Mouse (Mus musculus): ENCODE data around the gene Foxg1. TPM values are rescaled to one million over a fixed set of nuclear protein-coding genes. Genes with fewer than 3 reads are reported as not detected.

Foxg1 gene
- polyA plus RNA-seq, 2 experiments from 2014 or later: not detected

- no peak for ATAC-seq
Measured at GRCm38 (mm10) chr12:49386081-49386805, 3.8 kb downstream of the Foxg1 start.

DNA sequence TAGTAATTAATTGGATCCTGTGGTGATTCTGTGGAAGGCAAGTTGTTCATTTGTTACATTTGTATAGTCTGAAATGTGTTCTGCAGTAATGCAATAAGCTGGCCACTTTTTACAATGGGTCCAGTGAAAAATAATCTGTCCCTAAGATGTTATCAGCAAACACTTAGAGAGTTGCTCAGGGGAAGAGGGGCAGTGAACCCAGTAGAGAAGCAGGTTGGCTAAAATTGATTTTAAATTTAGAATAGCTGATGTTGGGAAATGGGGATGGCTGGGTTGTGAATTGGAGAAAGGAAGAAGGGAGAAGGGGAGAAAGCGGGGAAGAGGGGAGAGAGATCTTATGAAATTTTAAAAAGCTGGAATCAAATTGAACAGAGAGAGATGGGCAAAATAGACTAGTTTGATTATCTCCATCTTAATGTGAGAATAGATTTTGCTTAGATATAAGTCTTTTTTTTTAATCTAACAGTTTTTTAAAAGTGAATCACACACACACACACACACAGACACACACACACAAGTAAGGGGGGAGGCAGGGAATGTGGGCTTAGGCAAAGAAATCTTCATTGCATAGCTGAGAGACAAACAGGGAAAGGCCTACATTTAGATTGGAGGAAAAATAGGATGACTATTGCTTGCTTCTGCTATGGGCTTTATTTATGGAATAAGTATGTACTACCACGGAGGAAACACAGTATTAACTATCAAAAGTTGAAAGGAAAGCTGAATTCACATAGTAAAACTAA lies 5.6 kb downstream of the Foxg1 start:
- ATAC-seq: no peak

GRCm38 (mm10) chr12:49389666-49390065 lies 7.2 kb downstream of the Foxg1 start:
- ATAC-seq: no peak

DNA sequence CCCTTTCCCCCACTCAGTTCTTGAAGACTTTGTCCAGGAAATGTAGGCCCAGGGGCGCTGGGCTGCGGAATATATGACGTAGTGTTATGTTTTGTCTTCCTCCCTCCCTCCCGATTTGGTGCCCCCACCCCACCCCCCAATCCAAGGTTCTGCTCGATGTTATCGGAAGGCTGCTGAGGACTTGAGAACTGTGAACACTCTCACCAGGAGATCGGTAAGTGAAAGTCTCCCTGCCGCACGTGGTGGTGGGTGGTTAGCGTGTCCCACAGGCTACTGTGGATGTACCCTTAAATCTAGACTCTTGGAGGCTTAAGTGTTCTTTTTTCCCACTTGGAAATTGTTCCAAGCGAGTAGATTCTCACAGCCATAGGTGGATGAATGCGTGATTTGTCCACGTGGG lies 7.8 kb downstream of the Foxg1 start:
- ATAC-seq: no peak

- ATAC-seq: no peak
Measured at GRCm38 (mm10) chr12:49390926-49391304, 8.5 kb downstream of the Foxg1 start.

- ATAC-seq: no peak
Measured at GRCm38 (mm10) chr12:49391305-49392040, 9.0 kb downstream of the Foxg1 start.

- ATAC-seq: no peak
Measured at GRCm38 (mm10) chr12:49392041-49392390, 9.6 kb downstream of the Foxg1 start.

- ATAC-seq: no peak
Measured at GRCm38 (mm10) chr12:49392876-49393275, 10.4 kb downstream of the Foxg1 start.

DNA sequence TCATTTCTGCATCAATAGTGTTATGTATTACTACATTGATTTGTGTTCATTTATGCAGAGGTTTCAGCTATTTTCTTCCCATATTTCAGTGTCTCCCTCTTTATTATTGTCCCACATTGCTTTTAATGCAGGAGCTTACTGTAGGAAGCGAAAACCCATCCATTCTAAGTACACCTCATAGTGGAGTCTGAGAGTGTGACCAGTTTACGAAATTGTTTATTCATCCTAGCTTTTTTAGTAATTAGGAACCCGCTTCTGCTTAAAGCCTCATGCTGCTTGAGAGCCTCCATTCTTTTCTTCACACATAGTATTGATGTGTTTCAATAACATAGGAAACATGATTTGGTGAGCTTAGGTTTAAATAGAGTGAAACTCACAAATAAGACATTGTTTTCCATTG lies 11.2 kb downstream of the Foxg1 start:
- no peak for ATAC-seq

- ATAC-seq: no peak
Measured at GRCm38 (mm10) chr12:49394181-49394580, 11.7 kb downstream of the Foxg1 start.

- no peak for ATAC-seq
Measured at GRCm38 (mm10) chr12:49394836-49395235, 12.4 kb downstream of the Foxg1 start.

DNA sequence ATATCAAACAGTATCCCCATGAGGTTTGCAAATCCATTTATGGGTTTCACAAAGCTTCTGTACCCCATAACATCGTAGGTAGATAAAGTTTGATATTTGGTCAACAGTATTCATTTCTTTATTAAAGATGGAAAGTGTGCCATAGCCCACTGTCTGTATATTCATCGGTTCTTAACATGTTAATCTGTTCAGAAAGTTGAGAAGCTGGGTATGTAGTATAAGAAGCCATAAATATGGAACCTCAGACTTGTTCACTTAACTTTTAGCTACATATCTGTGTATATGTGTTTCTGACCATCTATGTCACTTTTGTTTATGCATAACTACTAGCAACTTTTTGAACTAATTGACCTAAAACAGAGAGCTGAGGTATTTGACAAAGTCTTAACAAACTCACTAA lies 13.5 kb downstream of the Foxg1 start:
- ATAC-seq: no peak

- ATAC-seq: no peak
Measured at GRCm38 (mm10) chr12:49396776-49397175, 14.3 kb downstream of the Foxg1 start.

DNA sequence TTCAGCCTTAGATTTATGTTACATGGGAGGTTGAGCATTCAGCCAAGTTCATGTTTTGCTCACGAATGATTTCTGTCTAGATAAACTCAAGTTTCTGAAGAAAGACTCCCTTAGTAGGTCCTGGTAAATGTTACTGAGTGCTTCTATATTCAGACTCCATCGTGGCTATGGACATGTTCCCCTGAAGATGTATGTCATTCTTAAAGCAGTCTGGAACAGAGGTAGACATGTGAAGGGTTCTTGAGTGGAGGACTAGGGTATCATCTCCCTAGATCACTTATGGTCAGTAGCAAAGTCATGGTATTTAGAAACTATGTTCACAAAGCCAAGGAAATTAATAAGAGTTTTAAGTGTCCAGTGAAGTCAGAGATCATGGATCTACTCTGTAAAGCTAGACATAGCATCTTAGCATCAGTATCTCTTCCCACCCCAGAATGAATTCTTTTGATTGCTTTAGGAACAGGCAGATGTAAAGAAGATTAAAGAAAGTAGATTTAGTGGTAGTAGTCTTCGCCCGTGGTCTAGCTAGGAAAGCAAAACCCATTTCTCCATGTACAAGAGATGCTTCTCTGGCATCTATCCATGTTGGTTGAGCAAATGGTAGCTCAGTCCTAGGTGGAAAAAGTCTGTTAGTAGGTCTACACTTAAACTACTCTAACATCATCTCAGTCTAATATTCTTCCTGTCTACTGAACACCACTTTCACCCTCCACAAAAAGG lies 15.1 kb downstream of the Foxg1 start:
- ATAC-seq: no peak

DNA sequence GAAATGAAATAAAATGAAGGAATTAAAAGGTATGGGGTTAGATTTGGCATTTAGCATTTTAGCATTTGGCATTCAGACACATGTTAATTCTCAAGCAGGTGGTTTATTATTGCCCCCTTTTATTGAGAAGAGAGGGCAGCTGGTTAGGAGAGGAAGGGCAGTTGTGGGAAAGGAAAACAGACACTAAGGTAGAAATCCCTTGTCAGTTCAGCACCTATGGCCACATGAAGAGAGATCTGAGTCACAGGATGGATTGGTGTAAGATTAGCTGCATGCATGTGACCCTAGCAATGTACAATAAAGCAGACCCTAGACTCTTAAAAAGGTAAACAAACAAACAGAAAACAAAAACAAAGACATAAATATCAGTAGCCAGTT lies 15.7 kb downstream of the Foxg1 start:
- no peak for ATAC-seq

DNA sequence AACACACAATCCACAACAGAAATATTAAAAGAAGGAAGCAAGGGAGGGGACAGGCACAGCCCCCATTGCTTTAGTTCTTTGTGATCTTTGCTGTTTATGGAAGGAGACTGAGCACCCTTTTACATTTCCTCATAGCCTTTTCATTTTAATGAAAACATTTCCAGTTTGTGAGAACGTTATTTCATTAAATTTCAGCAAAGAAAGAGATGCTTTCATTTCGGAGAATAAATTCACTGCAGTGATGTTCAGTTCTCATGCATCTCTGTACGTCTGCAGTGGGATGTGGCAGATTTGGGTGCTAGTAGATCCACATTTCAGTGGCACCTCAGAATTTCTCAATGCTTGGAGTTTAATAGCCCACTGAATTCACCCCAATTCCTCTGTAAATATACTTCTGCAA lies 16.2 kb downstream of the Foxg1 start:
- no peak for ATAC-seq

GRCm38 (mm10) chr12:49399611-49400010 lies 17.2 kb downstream of the Foxg1 start:
- ATAC-seq: no peak

GRCm38 (mm10) chr12:49400036-49400852 lies 17.8 kb downstream of the Foxg1 start:
- ATAC-seq: no peak

GRCm38 (mm10) chr12:49400853-49401118 lies 18.3 kb downstream of the Foxg1 start:
- no peak for ATAC-seq

DNA sequence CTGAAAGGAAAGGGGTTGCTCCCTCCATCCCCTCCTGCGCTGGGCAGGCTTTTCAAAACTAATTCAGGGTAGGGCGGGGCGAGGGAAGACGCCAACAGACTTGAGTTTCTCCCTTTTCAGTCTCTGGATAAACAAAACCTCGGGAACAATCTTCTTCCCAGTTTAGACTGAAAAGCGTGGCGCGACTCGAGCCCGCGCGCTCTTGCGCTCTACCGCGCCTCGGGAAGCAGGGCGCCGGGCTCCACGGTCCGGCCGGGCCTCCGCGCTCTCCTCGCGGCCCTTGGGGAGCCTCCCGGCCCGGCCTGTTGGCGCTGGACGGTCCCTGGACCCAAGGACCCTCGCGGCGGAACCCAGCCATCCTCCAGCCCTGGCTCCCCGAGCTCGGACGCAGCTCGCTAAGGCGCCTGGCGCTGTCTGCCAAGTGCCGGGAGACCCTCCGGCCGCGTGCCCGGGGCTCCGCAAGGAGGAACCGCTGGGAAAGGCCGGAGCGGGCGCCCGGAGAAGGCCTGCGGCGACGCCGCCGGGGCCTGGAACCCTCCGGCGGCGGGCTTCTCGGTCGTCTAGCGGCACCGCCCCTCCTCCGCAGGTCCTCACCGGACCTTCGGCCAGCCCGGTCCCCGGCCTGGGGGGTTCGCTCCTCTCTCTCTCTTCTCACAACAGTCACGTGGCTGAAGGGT lies 18.8 kb downstream of the Foxg1 start:
- ATAC-seq: no peak

GRCm38 (mm10) chr12:49401796-49402130 lies 19.3 kb downstream of the Foxg1 start:
- ATAC-seq: no peak

GRCm38 (mm10) chr12:49409833-49410232 lies 27.4 kb downstream of the Foxg1 start:
- ATAC-seq: no peak

Data from activated CD4-positive, CD25-positive, alpha-beta regulatory T cell, adult 4 months (primary cell).